Mouse (Mus musculus) lung, postnatal 0 days (tissue): ENCODE results near the gene Gars. TPM values are rescaled to one million over a fixed set of nuclear protein-coding genes. Genes with fewer than 3 reads are reported as not detected.

Experiments
- ATAC-seq: fragments of 200-750 bp; cut with Nextera tagmentation; 2 replicates; pipeline ENCODE4 v1.8.0; 2017; ENCODE audit warnings: moderate library complexity
- DNase-seq: peaks from one replicate; pipeline ENCODE4 v3.0.0-alpha.2; 2016; ENCODE audit warnings: low spot score
- H3K27ac ChIP-seq: fragments of 300-500 bp; sonication (generic); 2 replicates; pipeline ENCODE4 v1.5.1; 2014; ENCODE audit warnings: antibody characterized with exemption, mild to moderate bottlenecking, low read length, mixed read lengths
- H3K27me3 ChIP-seq: fragments of 300-500 bp; sonication (generic); replicated peaks from 2 replicates; pipeline ENCODE4 v1.6.1; 2014; ENCODE audit warnings: low read length, mixed read lengths; ENCODE audit not compliant: insufficient read depth
- H3K36me3 ChIP-seq: fragments of 300-500 bp; sonication (generic); 2 replicates; pipeline ENCODE4 v1.6.1; 2014; ENCODE audit warnings: low read length, mixed read lengths; ENCODE audit not compliant: insufficient read depth
- H3K4me1 ChIP-seq: fragments of 300-500 bp; sonication (generic); 2 replicates; pipeline ENCODE4 v1.6.1; 2014; ENCODE audit warnings: antibody characterized with exemption, low read depth, low read length, mixed read lengths; ENCODE audit not compliant: insufficient read depth
- H3K4me2 ChIP-seq: fragments of 300-500 bp; sonication (generic); replicated peaks from 2 replicates; pipeline ENCODE4 v1.6.1; 2014; ENCODE audit warnings: low read depth, mild to moderate bottlenecking, low read length, moderate library complexity, mixed read lengths
- H3K4me3 ChIP-seq: fragments of 300-500 bp; sonication (generic); 2 replicates; pipeline ENCODE4 v1.5.1; 2014; ENCODE audit warnings: low read depth, low read length
- H3K9ac ChIP-seq: fragments of 300-500 bp; sonication (generic); replicated peaks from 2 replicates; pipeline ENCODE4 v1.6.1; 2014; ENCODE audit warnings: low read depth, mild to moderate bottlenecking
- H3K9me3 ChIP-seq: fragments of 300-500 bp; sonication (generic); 2 replicates; pipeline ENCODE4 v1.6.1; 2016; ENCODE audit warnings: low read length, mixed read lengths
- CTCF ChIP-seq: IDR thresholded peaks from 2 replicates; pipeline ENCODE4 v1.5.1; 2016; ENCODE audit warnings: antibody characterized with exemption, mild to moderate bottlenecking
- EP300 ChIP-seq: IDR thresholded peaks from 2 replicates; pipeline ENCODE4 v1.6.1; 2016; ENCODE audit warnings: antibody characterized with exemption, mild to moderate bottlenecking, control low read depth
- WGBS: fragments of 180-500 bp; shearing (Covaris S2); extraction: QIAGEN DNeasy Blood & Tissue Kit; methylation state at CpG from one replicate; pipeline ENCODE4 v1.1.7; 2014; 5-methylcytosine and 5-hydroxymethylcytosine counted together
- polyA plus RNA-seq: library from polyadenylated mRNA; unstranded; fragments of >200 nt; fragmentation: Nextera tagmentation; extraction: Ambion mirVana; gene quantifications from 2 replicates; pipeline ENCODE4 v1.2.1, GENCODE M21; 2015

The Gars gene
- polyA plus RNA-seq, 1 experiment from 2014 or later: 76.0 TPM

DNA sequence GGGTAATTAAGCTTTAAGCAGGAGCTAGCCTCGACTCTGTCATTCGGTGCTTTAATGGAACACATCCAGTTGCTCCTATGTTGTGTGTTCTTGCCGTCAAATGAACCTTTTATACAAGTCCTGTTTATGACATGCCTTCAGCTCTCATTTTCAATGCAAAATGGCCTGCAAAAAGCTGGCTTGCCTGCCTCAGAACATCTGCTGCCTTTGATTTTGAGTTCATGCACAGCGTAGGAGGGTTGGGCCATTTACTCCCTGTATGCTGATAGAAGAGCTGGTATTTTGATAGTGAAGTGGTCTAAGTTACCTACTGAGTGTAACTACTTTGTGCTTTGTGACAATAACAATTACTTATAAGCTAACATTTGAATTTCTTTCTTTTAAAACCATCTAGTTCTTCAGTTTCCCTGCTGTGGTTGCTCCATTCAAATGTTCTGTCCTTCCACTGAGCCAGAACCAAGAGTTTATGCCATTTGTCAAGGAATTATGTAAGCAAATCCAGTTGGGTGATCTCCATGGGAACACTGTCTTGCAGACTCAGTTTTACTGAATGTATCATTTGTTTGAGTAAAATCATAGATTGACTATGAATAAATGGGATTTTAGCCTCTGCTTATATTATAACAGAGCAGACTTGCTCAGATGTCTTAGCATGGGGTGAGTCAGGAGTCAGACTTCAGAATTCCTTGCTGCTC, 38.9 kb downstream of the Gars start:
- H3K27ac ChIP-seq: no peak overlapping the region
- H3K4me1 ChIP-seq: no peaks in the 10 kb centered on the region
- TF ChIP-seq CTCF (no peak), EP300 (no peak)
- no peak for ATAC-seq
- 92% methylated on average over 4 of the region's 4 CpGs for WGBS
- no peaks in the 10 kb centered on the region for H3K27me3 ChIP-seq
- H3K4me2 ChIP-seq: no peak overlapping the region
- no peaks in the 10 kb centered on the region for H3K9me3 ChIP-seq
- no peak overlapping the region for H3K4me3 ChIP-seq
- no peak for DNase-seq
- H3K9ac ChIP-seq: no peak overlapping the region
- H3K36me3 ChIP-seq: peaks cover 50% of the 10 kb centered on the region

DNA sequence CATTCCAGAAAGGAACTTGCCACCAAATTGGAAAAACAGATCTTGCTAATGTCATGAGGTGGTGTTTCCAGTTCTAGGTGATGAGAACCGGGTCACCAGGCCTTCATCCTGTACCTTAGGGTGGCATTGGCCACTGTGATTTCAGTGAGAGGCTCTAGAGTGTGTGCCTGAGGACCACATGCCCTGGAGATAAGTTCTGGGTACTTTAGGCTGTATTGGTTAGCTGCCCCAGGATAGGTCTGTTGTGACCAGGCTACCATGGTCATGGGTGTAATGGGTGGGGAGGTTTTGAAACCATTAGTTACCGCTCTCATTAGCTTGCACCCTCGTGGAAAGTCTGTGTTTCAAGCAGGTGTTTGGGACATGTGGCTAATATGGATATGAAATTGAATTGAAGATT, 43.6 kb downstream of the Gars start:
- Histone ChIP-seq H3K9ac (no peak overlapping the region), H3K4me1 (no peaks in the 10 kb centered on the region), H3K4me2 (no peak overlapping the region), H3K27ac (no peak overlapping the region), H3K9me3 (no peaks in the 10 kb centered on the region), H3K4me3 (no peak overlapping the region), H3K27me3 (no peaks in the 10 kb centered on the region), H3K36me3 (peaks cover 37% of the 10 kb centered on the region)
- TF ChIP-seq CTCF (no peak), EP300 (no peak)
- DNase-seq (no peak), ATAC-seq (no peak)
- 87% methylated on average over 3 of the region's 3 CpGs for WGBS

DNA sequence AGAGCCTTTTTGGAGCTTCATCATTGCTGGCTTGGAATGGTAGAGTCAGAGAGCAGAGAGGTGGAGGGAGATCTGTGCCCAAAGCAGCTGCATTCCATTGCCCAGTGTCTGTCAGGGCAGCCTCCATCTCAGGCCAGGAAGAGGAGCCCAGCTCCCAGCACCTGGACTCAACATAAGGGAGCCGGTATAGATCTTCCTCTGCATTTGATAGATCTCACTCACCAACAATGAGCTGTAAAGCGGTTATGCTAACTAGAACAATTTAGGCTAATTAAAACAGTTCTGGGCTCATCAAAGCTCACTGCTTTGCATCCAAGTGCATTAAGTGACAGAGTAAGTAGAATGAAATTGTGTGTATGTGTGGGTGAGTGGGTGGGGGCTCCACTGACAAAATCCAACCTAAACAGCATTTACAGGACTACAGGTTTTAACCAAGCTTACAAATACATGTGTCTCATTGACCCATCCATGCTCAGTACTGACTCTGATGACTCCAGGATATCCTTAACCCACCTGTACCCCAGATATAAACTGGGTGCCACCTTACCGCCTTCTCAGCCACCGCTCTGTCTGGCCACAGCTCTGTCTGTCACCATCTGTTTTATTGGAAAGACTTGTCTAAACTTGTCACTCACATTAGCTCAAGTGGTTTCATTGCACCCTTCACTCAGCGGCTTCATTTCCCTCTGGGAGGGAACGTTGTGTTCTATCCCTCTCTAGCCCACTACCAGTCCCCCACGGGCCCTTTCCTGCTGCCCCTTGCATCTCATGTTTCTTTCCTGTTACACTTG, 44.6 kb downstream of the Gars start:
- Histone ChIP-seq H3K27me3 (no peaks in the 10 kb centered on the region), H3K4me2 (no peak overlapping the region), H3K9ac (no peak overlapping the region), H3K9me3 (no peaks in the 10 kb centered on the region), H3K4me3 (no peak overlapping the region), H3K36me3 (peaks cover 26% of the 10 kb centered on the region), H3K4me1 (no peaks in the 10 kb centered on the region), H3K27ac (no peak overlapping the region)
- no peak for DNase-seq
- TF ChIP-seq EP300: no peak
- no peak for TF ChIP-seq CTCF
- no peak for ATAC-seq
- WGBS: 61% methylated on average over 7 of the region's 7 CpGs

DNA sequence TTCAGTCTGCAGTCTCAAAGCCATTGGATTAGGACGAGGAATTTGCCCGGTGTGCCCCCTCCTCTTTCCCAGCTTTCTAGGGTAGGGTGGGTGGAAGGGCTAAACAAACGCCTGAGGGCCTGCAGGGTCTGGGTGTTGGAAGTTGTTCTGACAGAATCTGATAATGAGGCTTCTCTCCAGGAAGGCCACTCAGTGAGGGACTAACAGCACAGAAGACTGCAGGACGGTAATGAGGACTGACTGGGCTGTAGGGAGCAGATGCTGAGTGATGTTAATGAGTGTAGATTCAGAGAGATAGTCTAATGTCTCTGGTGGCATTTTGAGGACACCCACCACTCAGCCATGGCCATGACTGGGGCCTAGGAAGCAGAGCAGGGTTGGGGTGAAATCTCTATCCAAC, 49.5 kb downstream of the Gars start:
- 28% methylated on average over 4 of the region's 4 CpGs for WGBS
- Histone ChIP-seq H3K27ac (no peak overlapping the region), H3K4me2 (no peak overlapping the region), H3K9me3 (no peaks in the 10 kb centered on the region), H3K36me3 (no peaks in the 10 kb centered on the region), H3K4me1 (no peaks in the 10 kb centered on the region), H3K4me3 (no peak overlapping the region), H3K9ac (no peak overlapping the region), H3K27me3 (no peaks in the 10 kb centered on the region)
- DNase-seq: no peak
- no peak for ATAC-seq
- TF ChIP-seq CTCF (no peak), EP300 (no peak)

DNA sequence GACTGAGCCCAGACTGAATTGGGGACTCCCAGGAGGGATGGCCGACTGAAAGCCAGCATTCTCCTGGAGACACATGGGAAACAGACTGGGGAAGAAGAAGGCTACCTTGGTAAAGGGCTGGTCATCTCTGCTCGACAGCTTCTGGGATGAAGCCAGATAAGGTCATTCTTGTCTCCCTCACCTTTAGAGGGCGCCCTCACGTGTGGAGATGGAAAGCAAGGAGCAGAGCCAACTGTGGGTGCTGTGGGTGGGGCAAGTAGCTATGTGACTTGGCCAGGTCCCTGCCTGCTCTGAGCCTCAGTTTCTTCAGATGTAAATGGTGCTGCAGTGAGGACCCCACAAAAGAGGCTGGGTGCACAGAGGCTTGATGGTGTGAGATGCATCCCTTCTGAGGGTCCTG, 52.8 kb downstream of the Gars start:
- Histone ChIP-seq H3K27me3 (no peaks in the 10 kb centered on the region), H3K4me2 (no peak overlapping the region), H3K4me3 (no peak overlapping the region), H3K9me3 (no peaks in the 10 kb centered on the region), H3K9ac (no peak overlapping the region), H3K4me1 (no peaks in the 10 kb centered on the region), H3K36me3 (no peaks in the 10 kb centered on the region), H3K27ac (no peak overlapping the region)
- TF ChIP-seq EP300 (no peak), CTCF (peak; percentile 28)
- WGBS: 27% methylated on average over 4 of the region's 4 CpGs
- ATAC-seq: no peak
- DNase-seq: no peak

DNA sequence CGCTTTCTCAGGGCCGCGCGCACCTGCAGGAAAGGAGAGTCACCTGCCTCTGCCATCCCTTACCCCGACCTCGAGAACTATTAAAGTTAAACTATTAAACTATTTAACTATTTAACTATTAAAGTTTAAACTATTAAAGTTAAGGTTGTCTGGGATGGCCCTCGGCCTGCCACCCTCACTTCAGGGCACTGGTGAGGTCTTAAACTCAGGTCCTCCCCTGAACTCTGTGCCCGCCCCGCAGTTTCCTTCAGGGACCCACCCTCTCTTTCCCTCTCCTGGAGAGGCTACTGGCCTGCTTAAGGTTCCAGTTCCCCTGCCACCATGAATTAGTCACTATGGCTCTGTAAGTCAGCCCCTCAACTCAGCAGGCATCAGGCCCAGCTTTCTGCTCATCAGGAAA, 53.6 kb downstream of the Gars start:
- no peak overlapping the region for H3K4me3 ChIP-seq
- no peak overlapping the region for H3K27ac ChIP-seq
- H3K9me3 ChIP-seq: no peaks in the 10 kb centered on the region
- H3K27me3 ChIP-seq: no peaks in the 10 kb centered on the region
- ATAC-seq: no peak
- no peak overlapping the region for H3K4me2 ChIP-seq
- H3K9ac ChIP-seq: no peak overlapping the region
- no peaks in the 10 kb centered on the region for H3K36me3 ChIP-seq
- DNase-seq: no peak
- H3K4me1 ChIP-seq: no peaks in the 10 kb centered on the region
- TF ChIP-seq CTCF (no peak), EP300 (no peak)
- 90% methylated on average over 9 of the region's 9 CpGs for WGBS
